Mouse (Mus musculus): ENCODE results near the gene Klrb1. TPM values are rescaled to one million over a fixed set of nuclear protein-coding genes. Genes with fewer than 3 reads are reported as not detected.
"Not testable (repeated sequence)": the region's sequence is repeated elsewhere in the genome, so short reads cannot be mapped to it uniquely, and the experiment has no call there.

The Klrb1 gene
- not detected for polyA plus RNA-seq (2021)

- DNase-seq (ENCODE audit: low read depth, low spot score) (no peak), ATAC-seq (no peak)
- POLR2A ChIA-PET = no interaction called here
- TF ChIP-seq CTCF (IDR thresholded peaks at IDR 0.05) = no peak
- H3K27me3 ChIP-seq = peaks cover 9% of the 10 kb centered on the region
- in situ Hi-C loops (cut with MboI; ENCODE audit: low pct_unique_long_range_greater_than_20kb) = no loop called here
- CTCF ChIA-PET = interaction anchor here (1.1 kb wide), 1 partner anchor 10 kb away, joined by 4 read pairs; no protein-coding TSS in a partner anchor
Observed at GRCm38 (mm10) chr6:128722959-128723358, at the start of gene Klrb1. Gene Klrb1, minus strand, starts transcription at chr6:128723059.

GRCm38 (mm10) chr6:128769481-128770253, 46.8 kb upstream of the Klrb1 start:
- in situ Hi-C loops (cut with MboI; ENCODE audit: low pct_unique_long_range_greater_than_20kb) = loop anchor here (5.0 kb wide), 1 partner anchor 73 kb away; no protein-coding TSS in a partner anchor
- no peak for ATAC-seq
- no peak for DNase-seq (ENCODE audit: low read depth, low spot score)
- ChIA-PET POLR2A (no interaction called here), CTCF (no interaction called here)
- TF ChIP-seq CTCF (IDR thresholded peaks at IDR 0.05) = no peak
- peaks cover 4% of the 10 kb centered on the region for H3K27me3 ChIP-seq

GRCm38 (mm10) chr6:128768047-128768446, 45.2 kb upstream of the Klrb1 start:
- no peak for TF ChIP-seq CTCF (IDR thresholded peaks at IDR 0.05)
- no peak for ATAC-seq
- CTCF ChIA-PET = interaction anchor here (1.1 kb wide), 1 partner anchor 37 kb away, joined by 3 read pairs; no protein-coding TSS in a partner anchor
- H3K27me3 ChIP-seq = peaks cover 4% of the 10 kb centered on the region
- POLR2A ChIA-PET = no interaction called here
- in situ Hi-C loops (cut with MboI; ENCODE audit: low pct_unique_long_range_greater_than_20kb) = loop anchor here (5.0 kb wide), 1 partner anchor 74 kb away; no protein-coding TSS in a partner anchor
- DNase-seq (ENCODE audit: low read depth, low spot score) = no peak

GRCm38 (mm10) chr6:128766486-128767254, 43.8 kb upstream of the Klrb1 start:
- CTCF ChIA-PET = interaction anchor here (0.7 to 1.7 kb wide), 4 partner anchors 33 to 73 kb away, joined by 3 to 9 read pairs (median 4); no protein-coding TSS in a partner anchor
- ATAC-seq = peak; percentile 48
- POLR2A ChIA-PET = not testable (repeated sequence)

GRCm38 (mm10) chr6:128765211-128765610, 42.4 kb upstream of the Klrb1 start:
- no peak for TF ChIP-seq CTCF (IDR thresholded peaks at IDR 0.05)
- in situ Hi-C loops (cut with MboI; ENCODE audit: low pct_unique_long_range_greater_than_20kb) = loop anchor here (5.0 kb wide), 1 partner anchor 77 kb away; no protein-coding TSS in a partner anchor
- CTCF ChIA-PET = no interaction called here
- ATAC-seq (no peak), DNase-seq (ENCODE audit: low read depth, low spot score) (no peak)
- POLR2A ChIA-PET = no interaction called here
- peaks cover 4% of the 10 kb centered on the region for H3K27me3 ChIP-seq

More at GRCm38 (mm10) chr6:128766486-128767254, 43.8 kb upstream of the Klrb1 start:
- TF ChIP-seq CTCF (IDR thresholded peaks at IDR 0.05) = peak; percentile 63
- in situ Hi-C loops (cut with MboI; ENCODE audit: low pct_unique_long_range_greater_than_20kb) = loop anchor here (5.0 kb wide), 1 partner anchor 76 kb away; no protein-coding TSS in a partner anchor
- not testable (repeated sequence) for H3K27me3 ChIP-seq; DNase-seq (ENCODE audit: low read depth, low spot score)

- in situ Hi-C loops (cut with MboI; ENCODE audit: low pct_unique_long_range_greater_than_20kb) = loop anchor here (5.0 kb wide), 1 partner anchor 33 kb away; no protein-coding TSS in a partner anchor
- no peak for ATAC-seq
- DNase-seq (ENCODE audit: low read depth, low spot score) = no peak
- H3K27me3 ChIP-seq = peaks cover 4% of the 10 kb centered on the region
- CTCF ChIA-PET = interaction anchor here (1.0 to 1.6 kb wide), 2 partner anchors 38 to 50 kb away, joined by 3 to 6 read pairs; no protein-coding TSS in a partner anchor
- no peak for TF ChIP-seq CTCF (IDR thresholded peaks at IDR 0.05)
- POLR2A ChIA-PET = no interaction called here
Observed at GRCm38 (mm10) chr6:128764598-128764997, 41.7 kb upstream of the Klrb1 start.

- no peaks in the 10 kb centered on the region for H3K27me3 ChIP-seq
- TF ChIP-seq CTCF (IDR thresholded peaks at IDR 0.05) = peak; percentile 72
- ChIA-PET POLR2A (interaction anchor here (0.6 kb wide), 1 partner anchor 506 kb away, joined by 3 read pairs; no protein-coding TSS in a partner anchor), CTCF (interaction anchor here (1.0 to 1.6 kb wide), 2 partner anchors 39 to 50 kb away, joined by 3 to 6 read pairs; no protein-coding TSS in a partner anchor)
- ATAC-seq = peak; percentile 92
- in situ Hi-C loops (cut with MboI; ENCODE audit: low pct_unique_long_range_greater_than_20kb) = loop anchor here (5.0 kb wide), 1 partner anchor 33 kb away; no protein-coding TSS in a partner anchor
- peak; percentile 95 for DNase-seq (ENCODE audit: low read depth, low spot score)
Observed at GRCm38 (mm10) chr6:128763736-128764523, 41.1 kb upstream of the Klrb1 start.

GRCm38 (mm10) chr6:128762892-128763670, 40.2 kb upstream of the Klrb1 start:
- DNase-seq (ENCODE audit: low read depth, low spot score); ATAC-seq; H3K27me3 ChIP-seq; POLR2A ChIA-PET: not testable (repeated sequence)
- in situ Hi-C loops (cut with MboI; ENCODE audit: low pct_unique_long_range_greater_than_20kb) = loop anchor here (5.0 kb wide), 1 partner anchor 34 kb away; no protein-coding TSS in a partner anchor
- CTCF ChIA-PET = interaction anchor here (1.6 kb wide), 1 partner anchor 51 kb away, joined by 3 read pairs; no protein-coding TSS in a partner anchor

- POLR2A ChIA-PET = no interaction called here
- CTCF ChIA-PET = interaction anchor here (0.7 to 1.5 kb wide), 2 partner anchors 38 to 39 kb away, joined by 3 to 5 read pairs; no protein-coding TSS in a partner anchor
- H3K27me3 ChIP-seq = no peaks in the 10 kb centered on the region
- DNase-seq (ENCODE audit: low read depth, low spot score) = no peak
- TF ChIP-seq CTCF (IDR thresholded peaks at IDR 0.05) = no peak
- ATAC-seq = peak; percentile 0
- in situ Hi-C loops (cut with MboI; ENCODE audit: low pct_unique_long_range_greater_than_20kb) = loop anchor here (5.0 kb wide), 1 partner anchor 36 kb away; no protein-coding TSS in a partner anchor
Observed at GRCm38 (mm10) chr6:128761144-128761540, 38.3 kb upstream of the Klrb1 start.
